Mouse (Mus musculus): ENCODE measurements around the gene Avpr1b. TPM values are rescaled to one million over a fixed set of nuclear protein-coding genes. Genes with fewer than 3 reads are reported as not detected.

The Avpr1b gene
- polyA plus RNA-seq, 1 experiment from 2014 or later, result not detected

DNA sequence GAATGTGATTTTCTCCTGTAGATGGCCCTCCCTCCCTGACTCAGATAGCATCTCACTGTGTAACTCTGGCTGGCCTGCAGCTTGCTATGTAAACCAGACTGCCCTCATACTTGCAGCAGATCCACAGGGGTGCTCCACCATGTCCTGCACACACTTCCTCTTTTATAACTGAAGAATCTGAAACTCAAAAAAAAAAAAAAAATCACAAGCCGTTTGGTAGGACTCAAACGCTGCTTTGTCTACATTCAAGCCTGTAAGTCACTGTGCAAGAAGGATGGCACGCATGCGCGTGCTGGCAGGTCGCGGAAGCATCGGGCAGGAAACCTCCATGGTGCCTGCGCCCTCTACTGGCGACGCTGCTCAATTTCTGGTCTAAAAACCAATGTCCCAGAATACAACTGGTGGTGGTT lies 58.9 kb downstream of the Avpr1b start:
- Histone ChIP-seq H3K27me3 (no peaks in the 10 kb centered on the region; the same call in none of the 2 replicates), H3K9me3 (no peaks in the 10 kb centered on the region), H3K36me3 (replicated peaks) (no peaks in the 10 kb centered on the region), H3K9ac (peak overlapping the region; percentile 40; the same call in 1 of the 2 replicates), H3K4me1 (peaks cover 7% of the 10 kb centered on the region), H3K27ac (peak overlapping the region; percentile 68; the same call in 1 of the 2 replicates), H3K4me2 (peak overlapping the region; percentile 47), H3K4me3 (replicated peaks) (peak overlapping the region; percentile 23; the same call in 1 of the 2 replicates)
- under 1% methylated on average over 11 of the region's 11 CpGs for WGBS
- ATAC-seq (ENCODE audit: low FRiP score), result peak; percentile 91

DNA sequence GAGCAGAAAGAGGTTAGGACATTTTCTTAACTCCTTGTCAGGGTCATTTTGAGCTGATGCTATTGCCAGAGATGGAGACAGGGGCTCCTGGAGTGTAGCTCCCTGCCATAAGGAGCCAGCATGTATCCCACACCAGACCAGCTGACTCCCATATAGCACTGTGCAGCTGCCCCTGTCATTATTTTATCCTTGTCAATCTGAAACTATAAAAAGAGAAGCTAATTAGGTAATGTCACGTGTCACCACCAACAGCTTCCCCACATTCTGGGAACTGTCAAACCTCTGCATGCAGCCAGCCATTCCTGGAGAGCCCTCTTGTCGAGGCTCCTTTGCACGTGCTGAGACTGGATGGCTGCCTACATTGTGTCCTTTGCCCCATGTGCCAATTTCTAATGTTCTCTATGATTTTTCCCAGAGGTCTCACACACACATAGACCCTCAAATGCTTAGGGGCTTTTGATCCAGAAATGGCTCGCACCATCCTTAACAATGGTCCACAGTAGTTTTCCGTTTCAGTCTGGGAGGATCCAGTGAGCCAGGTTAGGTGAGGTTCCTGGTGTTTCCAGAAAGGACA lies 60.6 kb downstream of the Avpr1b start:
- H3K9me3 ChIP-seq, result no peaks in the 10 kb centered on the region
- H3K36me3 ChIP-seq (replicated peaks), result no peaks in the 10 kb centered on the region
- no peak for ATAC-seq (ENCODE audit: low FRiP score)
- H3K27ac ChIP-seq, result no peak overlapping the region
- no peak overlapping the region for H3K4me2 ChIP-seq
- no peaks in the 10 kb centered on the region; the same call in none of the 2 replicates for H3K27me3 ChIP-seq
- no peak overlapping the region for H3K4me3 ChIP-seq (replicated peaks)
- no peak overlapping the region for H3K9ac ChIP-seq
- H3K4me1 ChIP-seq, result peaks cover 7% of the 10 kb centered on the region
- 77% methylated on average over 5 of the region's 5 CpGs for WGBS

DNA sequence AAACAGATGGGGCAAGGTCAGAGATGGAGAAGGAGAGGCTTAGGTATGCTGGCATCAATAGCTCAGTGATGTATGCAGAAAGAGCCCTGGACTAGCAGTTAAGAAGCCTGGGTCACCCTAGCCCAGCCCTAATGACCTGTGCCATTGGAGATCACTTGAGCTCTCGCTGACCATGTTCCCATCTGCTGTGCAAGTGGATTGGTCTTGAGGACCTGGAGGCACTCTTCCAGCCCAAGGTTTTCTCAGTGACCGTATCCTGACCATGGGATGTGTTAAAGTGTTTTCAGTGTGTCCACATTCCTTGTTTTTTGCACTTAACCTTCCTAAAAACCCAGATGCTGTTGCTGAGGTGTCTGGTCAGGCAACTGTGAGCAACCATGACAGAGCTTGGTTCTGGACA lies 61.2 kb downstream of the Avpr1b start:
- 96% methylated on average over 2 of the region's 2 CpGs for WGBS
- no peak overlapping the region for H3K27ac ChIP-seq
- peaks cover 7% of the 10 kb centered on the region for H3K4me1 ChIP-seq
- no peaks in the 10 kb centered on the region; the same call in none of the 2 replicates for H3K27me3 ChIP-seq
- no peak overlapping the region for H3K9ac ChIP-seq
- H3K4me3 ChIP-seq (replicated peaks), result no peak overlapping the region
- ATAC-seq (ENCODE audit: low FRiP score), result no peak
- no peak overlapping the region for H3K4me2 ChIP-seq
- no peaks in the 10 kb centered on the region for H3K9me3 ChIP-seq
- no peaks in the 10 kb centered on the region for H3K36me3 ChIP-seq (replicated peaks)

- peaks cover 7% of the 10 kb centered on the region for H3K4me1 ChIP-seq
- H3K27ac ChIP-seq, result no peak overlapping the region
- H3K36me3 ChIP-seq (replicated peaks), result no peaks in the 10 kb centered on the region
- H3K27me3 ChIP-seq, result no peaks in the 10 kb centered on the region; the same call in none of the 2 replicates
- ATAC-seq (ENCODE audit: low FRiP score), result no peak
- no peak overlapping the region for H3K4me2 ChIP-seq
- H3K4me3 ChIP-seq (replicated peaks), result no peak overlapping the region
- H3K9me3 ChIP-seq, result no peaks in the 10 kb centered on the region
- WGBS, result 80% methylated on average over 7 of the region's 7 CpGs
- no peak overlapping the region for H3K9ac ChIP-seq
Observed at GRCm38 (mm10) chr1:131660716-131661472, 61.9 kb downstream of the Avpr1b start.

Other genes starting within 250 kb of the Avpr1b start
- gene Srgap2, start 71.9 kb upstream of the Avpr1b start, polyA plus RNA-seq (2016; fragmentation: Nextera tagmentation; extraction: Ambion mirVana), result 17.1 and 22.9 TPM in 2 replicates
- gene Fam72a, start 71.3 kb upstream of the Avpr1b start, polyA plus RNA-seq (2016; fragmentation: Nextera tagmentation; extraction: Ambion mirVana), result 5.3 and 5.5 TPM in 2 replicates
- gene Ctse, start 39.1 kb downstream of the Avpr1b start, polyA plus RNA-seq (2016; fragmentation: Nextera tagmentation; extraction: Ambion mirVana), result not detected in 2 replicates
- gene Rab7b, start 89.5 kb downstream of the Avpr1b start, polyA plus RNA-seq (2016; fragmentation: Nextera tagmentation; extraction: Ambion mirVana), result 0.19 and 0.43 TPM in 2 replicates
- not detected in 2 replicates for gene Slc26a9, start 144.8 kb downstream of the Avpr1b start, polyA plus RNA-seq (2016; fragmentation: Nextera tagmentation; extraction: Ambion mirVana)
- 0.34 and 0.35 TPM in 2 replicates for gene Pm20d1, start 198.1 kb downstream of the Avpr1b start, polyA plus RNA-seq (2016; fragmentation: Nextera tagmentation; extraction: Ambion mirVana)
- 10.2 and 11.5 TPM in 2 replicates for gene Slc41a1, start 228.3 kb downstream of the Avpr1b start, polyA plus RNA-seq (2016; fragmentation: Nextera tagmentation; extraction: Ambion mirVana)